Mouse (Mus musculus): Measurements from ENCODE around the gene Khdc4. TPM values are rescaled to one million over a fixed set of nuclear protein-coding genes. Genes with fewer than 3 reads are reported as not detected.
A peak's percentile ranks its signal among the peaks of the same experiment; 100 is the strongest.
"Not testable (repeated sequence)": the region's sequence is repeated elsewhere in the genome, so short reads cannot be mapped to it uniquely, and the experiment has no call there.

Gene Khdc4
- polyA plus RNA-seq, 1 experiment from 2014 or later, result 106 TPM

GRCm38 (mm10) chr3:88713709-88714108 is 28.1 kb downstream of the Khdc4 start:
- H3K27ac ChIP-seq, result no peak overlapping the region

DNA sequence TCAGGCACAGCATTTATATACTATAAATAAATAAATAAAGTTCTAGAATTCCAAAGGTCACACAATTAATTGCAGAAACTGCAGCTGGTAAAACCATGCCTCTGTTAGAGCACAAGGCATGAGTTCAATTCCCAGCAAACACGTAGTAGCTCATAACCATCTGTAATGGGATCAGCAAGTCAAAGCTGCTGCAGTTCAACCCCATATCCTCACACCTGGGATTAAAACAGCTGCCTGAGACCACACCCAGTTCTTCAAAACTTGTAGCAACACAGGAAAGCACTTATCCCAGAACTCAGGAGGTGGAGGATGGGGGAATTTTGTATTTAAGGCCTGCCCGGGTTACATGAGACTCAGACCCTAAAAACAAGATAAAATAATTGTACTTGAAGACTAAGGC is 29.1 kb downstream of the Khdc4 start:
- no peak overlapping the region; the same call in 1 of the 2 replicates for H3K27ac ChIP-seq
- peaks cover 11% of the 10 kb centered on the region for H3K4me1 ChIP-seq
- no peaks in the 10 kb centered on the region for H3K9me3 ChIP-seq
- 55% methylated on average over 2 of the region's 2 CpGs for WGBS
- H3K36me3 ChIP-seq, result peaks cover 54% of the 10 kb centered on the region
- H3K9ac ChIP-seq, result no peak overlapping the region
- ATAC-seq (ENCODE audit: low FRiP score, low read depth), result no peak
- H3K4me2 ChIP-seq (replicated peaks), result no peak overlapping the region
- H3K27me3 ChIP-seq, result no peaks in the 10 kb centered on the region
- H3K4me3 ChIP-seq, result no peak overlapping the region

More at GRCm38 (mm10) chr3:88713709-88714108, 28.1 kb downstream of the Khdc4 start:
- ATAC-seq (ENCODE audit: low FRiP score, low read depth), result no peak
- peaks cover 56% of the 10 kb centered on the region for H3K36me3 ChIP-seq
- H3K27me3 ChIP-seq, result no peaks in the 10 kb centered on the region
- H3K4me1 ChIP-seq, result peaks cover 9% of the 10 kb centered on the region
- no peak overlapping the region for H3K4me2 ChIP-seq (replicated peaks)
- H3K9me3 ChIP-seq, result no peaks in the 10 kb centered on the region
- 92% methylated on average over 4 of the region's 4 CpGs for WGBS
- no peak overlapping the region for H3K9ac ChIP-seq
- no peak overlapping the region for H3K4me3 ChIP-seq

GRCm38 (mm10) chr3:88715716-88716115 is 30.1 kb downstream of the Khdc4 start:
- H3K27me3 ChIP-seq; H3K4me3 ChIP-seq; H3K4me2 ChIP-seq (replicated peaks); H3K27ac ChIP-seq; H3K9ac ChIP-seq; H3K9me3 ChIP-seq; ATAC-seq (ENCODE audit: low FRiP score, low read depth): not testable (repeated sequence)
- peaks cover 54% of the 10 kb centered on the region for H3K36me3 ChIP-seq
- WGBS, result 88% methylated on average over 5 of the region's 5 CpGs
- H3K4me1 ChIP-seq, result peaks cover 11% of the 10 kb centered on the region

DNA sequence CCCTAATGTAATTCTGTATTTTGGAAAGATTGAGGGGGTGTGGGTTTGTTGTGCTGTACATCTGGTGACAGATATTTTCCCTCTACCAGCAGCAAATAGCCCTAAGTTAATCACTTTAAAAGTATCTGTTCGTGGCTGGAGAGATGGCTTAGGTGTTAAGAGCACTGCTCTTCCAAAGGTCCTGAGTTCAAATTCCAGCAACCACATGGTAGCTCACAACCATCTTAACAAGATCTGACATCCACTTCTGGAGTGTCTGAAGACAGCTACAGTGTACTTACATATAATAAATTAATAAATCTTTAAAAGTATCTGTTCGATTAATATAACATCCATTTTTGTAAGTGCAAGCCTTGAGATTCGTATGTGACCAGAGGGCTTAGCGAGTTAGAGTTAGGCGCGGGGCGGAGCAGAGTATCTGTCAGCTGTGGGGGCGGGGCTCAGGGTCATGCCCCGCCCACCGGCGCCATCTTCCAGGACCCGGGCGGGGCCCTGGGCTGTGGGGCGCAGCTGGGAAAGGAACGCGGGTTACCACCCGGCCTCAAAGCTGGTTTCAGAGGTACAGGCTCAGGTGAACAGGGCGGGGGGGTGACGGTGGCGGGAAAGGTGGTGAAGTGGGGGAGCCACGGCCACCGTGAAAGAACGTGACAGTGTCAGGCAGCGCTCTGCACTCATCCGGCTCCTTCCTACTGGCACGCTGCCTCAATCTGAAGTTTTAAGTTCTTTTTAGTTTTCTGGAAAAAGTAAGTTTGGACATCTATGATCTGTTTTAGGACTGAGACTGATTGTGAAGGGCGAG is 31.0 kb downstream of the Khdc4 start, which contains the start of gene Rit1:
Gene Rit1, plus strand, starts transcription at position 440 of the 799 bp plus-strand sequence.
- Histone ChIP-seq H3K4me3 (peak within 1 kb of the TSS; percentile 74), H3K36me3 (peaks cover 54% of the 10 kb centered on the region)
- 2% methylated on average over 27 of the region's 27 CpGs for WGBS

GRCm38 (mm10) chr3:88717198-88717798 is 31.7 kb downstream of the Khdc4 start:
- peak overlapping the region; percentile 80 for H3K9ac ChIP-seq
- H3K4me1 ChIP-seq, result peaks cover 11% of the 10 kb centered on the region
- peak overlapping the region; percentile 92 for H3K4me2 ChIP-seq (replicated peaks)
- H3K27me3 ChIP-seq, result no peaks in the 10 kb centered on the region
- ATAC-seq (ENCODE audit: low FRiP score, low read depth), result peak; percentile 65; the same call in 1 of the 2 replicates
- WGBS, result 11% methylated on average over 9 of the region's 9 CpGs
- peaks cover 52% of the 10 kb centered on the region for H3K36me3 ChIP-seq
- peak overlapping the region; percentile 74 for H3K4me3 ChIP-seq
- H3K9me3 ChIP-seq, result no peaks in the 10 kb centered on the region
- H3K27ac ChIP-seq, result peak overlapping the region; percentile 61; the same call in 1 of the 2 replicates

More for the DNA sequence above, 31.0 kb downstream of the Khdc4 start, which contains the start of gene Rit1:
- peak; percentile 95 for ATAC-seq (ENCODE audit: low FRiP score, low read depth)
- Histone ChIP-seq H3K4me1 (peaks cover 11% of the 10 kb centered on the region), H3K27ac (peak within 1 kb of the TSS; percentile 61; the same call in 1 of the 2 replicates), H3K4me2 (replicated peaks) (peak within 1 kb of the TSS; percentile 92), H3K9ac (peak within 1 kb of the TSS; percentile 80), H3K9me3 (no peaks in the 10 kb centered on the region), H3K27me3 (no peaks in the 10 kb centered on the region)

- H3K36me3 ChIP-seq, result peaks cover 48% of the 10 kb centered on the region
Observed at GRCm38 (mm10) chr3:88717831-88718230, 32.2 kb downstream of the Khdc4 start.

GRCm38 (mm10) chr3:88719098-88719497 is 33.5 kb downstream of the Khdc4 start:
- Histone ChIP-seq H3K27me3 (no peaks in the 10 kb centered on the region), H3K4me1 (peaks cover 11% of the 10 kb centered on the region), H3K36me3 (peaks cover 47% of the 10 kb centered on the region), H3K9ac (no peak overlapping the region), H3K4me3 (no peak overlapping the region), H3K27ac (no peak overlapping the region), H3K4me2 (replicated peaks) (peak overlapping the region; percentile 92; the same call in 1 of the 2 replicates), H3K9me3 (0 out of 2 replicates have a peak, but pooled peaks cover 9% of the 10 kb centered on the region)
- ATAC-seq (ENCODE audit: low FRiP score, low read depth), result no peak; the same call in 1 of the 2 replicates
- WGBS, result 78% methylated on average over 2 of the region's 2 CpGs

More at GRCm38 (mm10) chr3:88717831-88718230, 32.2 kb downstream of the Khdc4 start:
- no peaks in the 10 kb centered on the region for H3K9me3 ChIP-seq
- no peak overlapping the region for H3K9ac ChIP-seq
- peak overlapping the region; percentile 92 for H3K4me2 ChIP-seq (replicated peaks)
- H3K27ac ChIP-seq, result no peak overlapping the region
- no peak for ATAC-seq (ENCODE audit: low FRiP score, low read depth)
- H3K27me3 ChIP-seq, result no peaks in the 10 kb centered on the region
- peak overlapping the region; percentile 74 for H3K4me3 ChIP-seq
- 81% methylated on average over 1 of the region's 1 CpGs for WGBS
- peaks cover 11% of the 10 kb centered on the region for H3K4me1 ChIP-seq

DNA sequence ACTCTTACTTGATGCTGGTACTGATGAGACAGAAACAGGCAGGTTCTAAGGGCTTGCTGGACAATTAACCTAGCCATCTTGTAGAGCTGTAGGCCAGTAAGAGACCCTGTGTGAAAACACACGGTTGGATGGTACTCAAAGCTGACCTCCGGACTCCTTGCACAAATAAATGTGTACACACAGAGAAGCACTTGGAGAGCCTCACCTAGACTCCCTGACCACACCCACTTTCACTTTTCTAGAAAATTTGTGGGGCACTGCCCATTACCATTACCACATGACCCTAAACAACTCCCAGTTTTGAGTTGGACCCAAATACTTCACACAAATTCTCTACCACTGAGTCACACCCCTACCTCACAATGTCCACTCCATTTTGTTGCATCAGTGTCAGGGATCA is 51.0 kb downstream of the Khdc4 start:
- Histone ChIP-seq H3K4me1 (no peaks in the 10 kb centered on the region), H3K27ac (no peak overlapping the region), H3K9ac (no peak overlapping the region), H3K36me3 (peaks cover 18% of the 10 kb centered on the region), H3K9me3 (no peaks in the 10 kb centered on the region), H3K27me3 (no peaks in the 10 kb centered on the region), H3K4me2 (replicated peaks) (no peak overlapping the region), H3K4me3 (no peak overlapping the region)
- 91% methylated on average over 2 of the region's 2 CpGs for WGBS
- ATAC-seq (ENCODE audit: low FRiP score, low read depth), result no peak

GRCm38 (mm10) chr3:88738641-88739040 is 53.0 kb downstream of the Khdc4 start:
- Histone ChIP-seq H3K27me3 (no peaks in the 10 kb centered on the region), H3K4me1 (no peaks in the 10 kb centered on the region), H3K9ac (no peak overlapping the region), H3K27ac (no peak overlapping the region), H3K36me3 (peaks cover 10% of the 10 kb centered on the region), H3K4me2 (replicated peaks) (no peak overlapping the region), H3K4me3 (no peak overlapping the region), H3K9me3 (no peaks in the 10 kb centered on the region)
- ATAC-seq (ENCODE audit: low FRiP score, low read depth), result no peak
- WGBS, result 51% methylated on average over 3 of the region's 3 CpGs

DNA sequence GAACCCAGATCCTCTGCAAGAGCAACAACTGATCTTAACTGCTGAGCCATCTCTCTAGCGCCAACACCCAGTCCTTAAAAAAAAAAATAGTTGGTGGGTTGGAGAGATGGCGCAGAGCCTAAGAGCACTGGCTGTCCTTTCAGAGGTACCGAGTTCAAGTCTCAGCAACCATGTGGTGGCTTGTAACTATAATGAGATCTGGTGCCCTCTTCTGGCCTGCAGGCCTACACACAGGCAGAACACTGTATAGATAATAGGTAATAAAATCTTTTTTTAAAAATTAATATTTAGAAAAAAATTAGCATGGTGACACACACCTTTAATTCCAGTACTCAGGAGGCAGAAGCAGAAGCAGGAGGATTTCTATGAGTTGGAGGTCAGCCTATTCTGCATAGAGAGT is 54.5 kb downstream of the Khdc4 start:
- ATAC-seq (ENCODE audit: low FRiP score, low read depth), result no peak
- Histone ChIP-seq H3K27ac (no peak overlapping the region), H3K36me3 (peaks cover 22% of the 10 kb centered on the region), H3K9me3 (no peaks in the 10 kb centered on the region), H3K9ac (no peak overlapping the region), H3K27me3 (no peaks in the 10 kb centered on the region), H3K4me3 (no peak overlapping the region), H3K4me2 (replicated peaks) (no peak overlapping the region), H3K4me1 (no peaks in the 10 kb centered on the region)
- WGBS, result 95% methylated on average over 3 of the region's 3 CpGs

GRCm38 (mm10) chr3:88745534-88745933 is 59.9 kb downstream of the Khdc4 start:
- WGBS, result 89% methylated on average over 9 of the region's 9 CpGs
- H3K36me3 ChIP-seq, result peaks cover 64% of the 10 kb centered on the region
- H3K4me3 ChIP-seq, result no peak overlapping the region
- no peak for ATAC-seq (ENCODE audit: low FRiP score, low read depth)
- H3K27ac ChIP-seq, result no peak overlapping the region
- H3K4me1 ChIP-seq, result no peaks in the 10 kb centered on the region
- H3K9ac ChIP-seq, result no peak overlapping the region
- peaks cover 15% of the 10 kb centered on the region for H3K9me3 ChIP-seq
- no peak overlapping the region for H3K4me2 ChIP-seq (replicated peaks)
- no peaks in the 10 kb centered on the region for H3K27me3 ChIP-seq

DNA sequence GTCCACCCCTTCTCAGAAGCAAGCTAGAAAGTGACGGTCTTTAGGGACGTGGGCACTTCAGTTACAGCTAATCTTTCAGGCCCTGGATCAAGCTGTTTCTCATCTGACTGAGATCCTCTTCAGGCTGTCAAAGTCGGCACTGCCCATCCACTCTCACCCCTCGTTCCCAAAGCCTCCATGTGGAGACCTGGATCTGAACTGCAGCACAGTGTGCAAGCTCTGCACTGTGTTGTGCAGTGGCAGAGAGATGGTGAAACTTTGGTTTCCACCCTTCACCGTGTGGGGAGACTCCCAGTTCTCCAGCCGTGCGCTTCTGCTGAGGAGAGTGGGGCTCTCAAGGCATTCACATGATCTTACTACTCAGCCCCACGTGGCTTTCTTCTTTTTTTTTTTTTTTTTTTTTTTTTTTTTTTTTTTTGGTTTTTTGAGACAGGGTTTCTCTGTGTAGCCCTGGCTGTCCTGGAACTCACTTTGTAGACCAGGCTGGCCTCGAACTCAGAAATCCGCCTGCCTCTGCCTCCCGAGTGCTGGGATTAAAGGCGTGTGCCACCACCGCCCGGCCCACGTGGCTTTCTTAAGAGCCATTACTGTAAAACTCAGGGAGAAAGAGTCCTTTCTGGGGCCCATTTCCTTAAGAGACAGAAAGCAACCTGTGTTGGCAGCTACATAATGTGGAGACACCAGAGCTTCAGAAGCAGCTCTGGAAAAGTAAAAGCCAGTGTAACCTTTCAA is 60.7 kb downstream of the Khdc4 start:
- WGBS, result 94% methylated on average over 15 of the region's 15 CpGs
- no peak overlapping the region for H3K9ac ChIP-seq
- no peaks in the 10 kb centered on the region for H3K27me3 ChIP-seq
- H3K4me1 ChIP-seq, result no peaks in the 10 kb centered on the region
- ATAC-seq (ENCODE audit: low FRiP score, low read depth), result no peak
- H3K36me3 ChIP-seq, result peaks cover 69% of the 10 kb centered on the region
- H3K4me3 ChIP-seq, result no peak overlapping the region
- H3K4me2 ChIP-seq (replicated peaks), result no peak overlapping the region
- H3K27ac ChIP-seq, result no peak overlapping the region
- peaks cover 15% of the 10 kb centered on the region for H3K9me3 ChIP-seq
